Mouse (Mus musculus) embryonic fibroblast, embryonic 13.5 days (primary cell): ENCODE measurements around the gene Stard13.

Source experiments
- CTCF ChIP-seq: IDR thresholded peaks from 2 replicates; pipeline ENCODE4 v1.5.1; 2011; ENCODE audit warnings: mild to moderate bottlenecking, control low read depth, low read length, moderate library complexity, borderline replicate concordance; ENCODE audit not compliant: insufficient read depth
- POLR2A ChIP-seq: IDR thresholded peaks from 2 replicates; pipeline ENCODE4 v1.6.1; 2011; ENCODE audit warnings: low read depth, mild to moderate bottlenecking, control low read depth, low read length, moderate library complexity

GRCm38 (mm10) chr5:151065228-151065627, 168.4 kb downstream of the Stard13 start:
- TF ChIP-seq CTCF (no peak), POLR2A (no peak)
